Mouse (Mus musculus) G1E (cell line): Measurements from ENCODE around the gene Gm13030. TPM values are rescaled to one million over a fixed set of nuclear protein-coding genes. Genes with fewer than 3 reads are reported as not detected.

ENCODE experiments used
- ATAC-seq: 2 replicates; pipeline ENCODE4 v1.8.0; 2016; ENCODE audit warnings: mild to moderate bottlenecking; ENCODE audit not compliant: insufficient number of reproducible peaks, poor library complexity, low FRiP score, severe bottlenecking; ENCODE audit errors: extremely low read depth
- DNase-seq: peaks from one replicate; pipeline ENCODE4 v3.0.0; 2012; ENCODE audit warnings: low spot score
- H3K27me3 ChIP-seq: 2 replicates; pipeline ENCODE4 v1.6.1; 2012; ENCODE audit warnings: mild to moderate bottlenecking, low read length, inconsistent platforms; ENCODE audit not compliant: insufficient read depth
- H3K36me3 ChIP-seq: replicated peaks from 2 replicates; pipeline ENCODE3; 2012; ENCODE audit warnings: mild to moderate bottlenecking, inconsistent platforms
- H3K4me1 ChIP-seq: 2 replicates; pipeline ENCODE4 v1.6.1; 2012; ENCODE audit warnings: low read depth, low read length, inconsistent platforms, mixed read lengths; ENCODE audit not compliant: insufficient read depth
- H3K4me3 ChIP-seq: 2 replicates; pipeline ENCODE4 v1.5.1; 2012; ENCODE audit warnings: low read depth, mild to moderate bottlenecking, inconsistent platforms, low read length, moderate library complexity, mixed read lengths
- H3K9me3 ChIP-seq: replicated peaks from 2 replicates; pipeline ENCODE4 v1.6.1; 2012; ENCODE audit warnings: inconsistent platforms
- CTCF ChIP-seq: IDR thresholded peaks from 2 replicates; pipeline ENCODE4 v1.5.1; 2012; ENCODE audit warnings: low read depth, low read length, inconsistent platforms, mixed read lengths
- GATA1 ChIP-seq: IDR thresholded peaks from 2 replicates; pipeline ENCODE4 v1.6.1; 2012; ENCODE audit warnings: borderline replicate concordance, low read length, inconsistent platforms, mixed read lengths
- GATA2 ChIP-seq: IDR thresholded peaks from 2 replicates; pipeline ENCODE4 v1.6.1; 2012; ENCODE audit warnings: low read depth, low read length, inconsistent platforms, borderline replicate concordance
- POLR2AphosphoS5 ChIP-seq: IDR thresholded peaks from 2 replicates; pipeline ENCODE4 v1.6.1; 2012; ENCODE audit warnings: low read depth, low read length, inconsistent platforms; ENCODE audit not compliant: insufficient replicate concordance
- TAL1 ChIP-seq: conservative IDR thresholded peaks from 2 replicates; pipeline ENCODE4 v1.6.1; 2012; ENCODE audit warnings: low read depth, low read length, inconsistent platforms, mixed read lengths
- polyA plus RNA-seq: library from polyadenylated mRNA; stranded (reverse); fragments of >175 nt; gene quantifications from 2 replicates; pipeline ENCODE4 v1.2.3, GENCODE M21; 2012
- total RNA-seq, 2 experiments: library from RNA; stranded (forward) in 1 of 2; stranded (reverse) in 1 of 2; fragments of 200-1000 nt in 1 of 2; fragments of >200 nt in 1 of 2; fragmentation: Nextera tagmentation in 1 of 2; gene quantifications; 2 replicates each; pipeline ENCODE4 v1.2.3; 2014 to 2017

The Gm13030 gene
- total and polyA plus RNA-seq, 3 experiments = not detected

DNA sequence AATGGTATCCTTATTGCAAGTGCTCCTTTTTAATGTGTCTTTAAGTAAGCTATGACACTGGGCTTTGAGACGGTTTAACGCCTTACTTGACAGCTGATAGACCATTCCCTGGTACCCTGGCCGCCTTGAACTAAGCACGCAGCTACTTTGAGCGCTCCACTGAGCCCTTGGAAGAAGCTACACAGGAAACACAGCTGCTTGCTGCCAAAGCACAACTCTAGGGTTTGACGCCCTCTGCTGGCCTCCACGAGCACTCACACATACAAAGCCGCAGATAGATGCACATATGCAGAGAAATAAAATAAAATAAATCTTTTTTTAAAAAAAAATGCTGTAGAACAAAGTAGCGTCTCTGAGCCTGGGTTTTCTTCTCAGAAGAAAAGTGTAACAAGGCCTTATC, 14.5 kb downstream of the Gm13030 start:
- TF ChIP-seq CTCF (0 out of 2 replicates have a peak, but pooled peaks have one; percentile 22), POLR2AphosphoS5 (no peak)
- Histone ChIP-seq H3K36me3 (peaks cover 20% of the 10 kb centered on the region), H3K4me1 (peaks cover 47% of the 10 kb centered on the region), H3K27me3 (no peaks in the 10 kb centered on the region), H3K9me3 (no peaks in the 10 kb centered on the region), H3K4me3 (no peak overlapping the region)
- ATAC-seq (no peak), DNase-seq (no peak)

DNA sequence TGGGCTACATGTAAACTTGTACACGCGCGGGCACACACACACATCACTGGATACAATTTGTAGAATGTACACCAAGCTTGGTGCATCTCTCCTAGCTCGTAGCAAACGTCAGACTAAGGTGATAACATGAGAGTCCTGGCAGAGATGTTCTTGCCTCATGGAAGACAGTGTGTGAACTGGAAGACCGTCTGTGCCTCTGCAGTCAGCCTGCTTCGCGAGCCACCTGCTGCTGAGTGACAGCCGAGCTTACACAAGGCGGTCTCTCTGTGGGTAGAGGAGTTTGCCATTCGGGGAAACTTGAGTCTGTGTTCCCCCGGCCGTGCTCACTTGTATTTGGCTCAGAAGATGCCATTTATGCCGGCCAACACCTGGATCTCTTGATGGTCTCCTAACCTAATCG, 15.3 kb downstream of the Gm13030 start:
- DNase-seq (no peak), ATAC-seq (no peak)
- Histone ChIP-seq H3K27me3 (no peaks in the 10 kb centered on the region), H3K36me3 (peaks cover 20% of the 10 kb centered on the region), H3K4me3 (peak overlapping the region; percentile 11; the same call in 1 of the 2 replicates), H3K9me3 (no peaks in the 10 kb centered on the region), H3K4me1 (peaks cover 45% of the 10 kb centered on the region)
- TF ChIP-seq TAL1 (no peak), POLR2AphosphoS5 (no peak), GATA2 (no peak), CTCF (no peak), GATA1 (no peak)

DNA sequence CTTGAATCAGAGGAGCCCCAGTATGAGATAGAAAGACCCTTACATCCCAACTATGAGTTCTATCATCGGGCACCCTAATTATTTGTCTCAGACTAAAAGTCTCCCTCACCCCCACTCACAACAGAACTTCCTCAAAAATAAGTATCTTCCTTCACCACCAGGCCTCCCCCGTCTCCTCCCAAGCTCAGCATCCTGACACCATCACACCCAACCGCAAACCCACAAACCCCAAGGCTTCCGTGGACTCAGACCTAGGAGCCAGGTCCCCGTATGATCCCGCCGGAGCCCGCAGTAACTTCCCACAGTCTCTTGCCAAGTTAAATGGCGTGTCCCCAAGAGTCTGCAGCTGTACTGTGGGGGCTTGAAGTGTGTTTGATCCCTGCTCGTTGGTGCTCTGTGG, 16.2 kb downstream of the Gm13030 start:
- H3K9me3 ChIP-seq = no peaks in the 10 kb centered on the region
- peaks cover 20% of the 10 kb centered on the region for H3K36me3 ChIP-seq
- peak; percentile 15 for ATAC-seq
- DNase-seq = no peak
- H3K4me3 ChIP-seq = no peak overlapping the region
- peaks cover 43% of the 10 kb centered on the region for H3K4me1 ChIP-seq
- H3K27me3 ChIP-seq = no peaks in the 10 kb centered on the region
- TF ChIP-seq TAL1 (no peak), GATA1 (no peak), POLR2AphosphoS5 (no peak), CTCF (no peak), GATA2 (no peak)

DNA sequence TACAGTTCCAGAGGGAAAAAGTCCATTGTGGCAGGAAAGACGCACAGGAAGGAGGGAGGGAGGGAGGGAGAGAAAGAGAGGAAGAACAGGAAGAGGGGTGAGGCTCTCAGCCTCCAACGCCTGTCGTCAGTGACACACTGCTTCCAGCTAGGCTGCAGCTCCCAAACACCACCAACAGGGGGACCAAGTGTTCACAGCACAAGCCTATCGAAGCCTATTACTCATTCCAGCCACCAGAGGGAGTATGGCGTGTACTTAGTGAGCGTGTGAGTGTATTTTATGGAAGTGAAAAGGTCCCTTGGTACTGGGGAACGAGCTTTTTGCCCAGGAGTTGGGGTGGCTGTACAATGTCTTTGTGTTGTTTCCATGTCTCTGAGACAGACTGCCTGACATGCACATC, 17.3 kb downstream of the Gm13030 start:
- DNase-seq (peak; percentile 25), ATAC-seq (peak; percentile 73)
- Histone ChIP-seq H3K36me3 (peaks cover 20% of the 10 kb centered on the region), H3K4me3 (no peak overlapping the region), H3K4me1 (peaks cover 43% of the 10 kb centered on the region), H3K27me3 (no peaks in the 10 kb centered on the region), H3K9me3 (no peaks in the 10 kb centered on the region)
- TF ChIP-seq GATA1 (no peak), CTCF (peak; percentile 98), TAL1 (no peak), GATA2 (no peak), POLR2AphosphoS5 (no peak)

DNA sequence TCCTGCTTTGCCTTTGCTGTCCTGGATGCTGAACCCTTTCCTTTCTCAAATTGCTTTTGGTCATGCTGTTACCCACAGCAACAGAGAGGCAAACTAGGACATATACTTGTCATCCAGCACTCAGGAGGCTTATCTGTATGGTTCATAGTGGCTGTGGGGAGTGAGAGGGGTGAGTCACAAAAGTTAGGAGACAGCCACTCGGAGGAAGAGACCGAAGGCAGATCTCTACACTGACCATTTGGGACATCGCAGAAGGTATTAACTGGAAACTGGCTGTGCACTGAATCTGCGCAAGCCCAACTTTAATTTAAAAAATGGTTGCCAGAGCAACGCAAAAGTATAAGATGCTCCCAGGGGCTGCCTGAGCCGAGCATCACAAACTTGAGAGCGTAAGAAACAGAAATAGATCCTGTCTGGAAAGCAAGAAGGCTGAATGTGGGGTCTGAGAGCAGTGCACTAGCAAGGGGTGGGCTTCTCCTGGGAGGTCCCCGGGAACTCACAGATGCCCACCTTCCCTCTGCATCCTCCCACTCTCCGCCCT, 18.6 kb downstream of the Gm13030 start:
- Histone ChIP-seq H3K27me3 (no peaks in the 10 kb centered on the region), H3K9me3 (no peaks in the 10 kb centered on the region), H3K4me1 (peaks cover 40% of the 10 kb centered on the region), H3K36me3 (peaks cover 17% of the 10 kb centered on the region), H3K4me3 (no peak overlapping the region)
- DNase-seq (no peak), ATAC-seq (no peak)
- no peak for TF ChIP-seq CTCF
- TF ChIP-seq GATA1 = no peak
- no peak for TF ChIP-seq GATA2
- no peak for TF ChIP-seq POLR2AphosphoS5
- no peak for TF ChIP-seq TAL1

DNA sequence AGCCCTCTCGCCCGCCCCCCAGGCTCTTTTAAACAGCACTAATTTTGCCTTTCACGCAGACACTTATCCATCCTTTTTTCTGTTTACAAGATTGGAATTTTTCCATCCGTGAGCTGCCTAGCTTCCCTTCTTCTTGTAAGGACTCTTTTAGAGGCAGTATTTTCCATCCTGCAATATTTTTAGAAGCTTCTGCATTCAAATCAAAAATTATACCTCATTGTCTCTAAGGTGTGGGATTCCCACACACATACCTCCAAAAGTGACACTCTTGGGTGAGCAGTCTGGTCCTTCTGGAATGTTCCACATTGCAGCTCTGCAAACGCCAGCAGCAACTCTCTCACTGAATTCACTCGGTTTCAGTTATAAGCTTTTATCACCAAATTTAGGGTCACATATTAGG, 20.8 kb downstream of the Gm13030 start:
- Histone ChIP-seq H3K4me3 (no peak overlapping the region), H3K27me3 (no peaks in the 10 kb centered on the region), H3K36me3 (peaks cover 9% of the 10 kb centered on the region), H3K4me1 (peaks cover 22% of the 10 kb centered on the region), H3K9me3 (no peaks in the 10 kb centered on the region)
- DNase-seq = no peak
- no peak for TF ChIP-seq POLR2AphosphoS5
- no peak for TF ChIP-seq GATA2
- no peak for TF ChIP-seq TAL1
- no peak for TF ChIP-seq CTCF
- no peak for TF ChIP-seq GATA1
- no peak for ATAC-seq

DNA sequence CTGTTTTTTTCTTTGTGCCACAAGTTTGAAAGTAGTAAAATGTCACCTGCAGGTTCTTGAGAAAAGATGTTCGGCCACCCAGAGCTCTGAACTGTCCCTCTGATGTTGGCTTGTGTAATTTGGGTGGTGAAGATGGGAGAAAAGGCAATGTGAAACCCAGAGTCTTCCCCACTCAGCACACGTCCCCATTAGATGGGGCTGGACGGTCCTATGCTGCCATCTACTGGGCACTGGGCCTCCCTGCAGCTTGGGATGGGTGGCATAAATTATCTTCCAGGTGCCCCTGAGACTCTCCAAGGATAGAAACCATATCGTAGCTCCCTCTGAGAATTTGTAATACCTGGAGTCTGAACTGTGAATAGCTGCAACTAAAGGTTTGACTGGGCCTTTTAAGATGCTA, 22.3 kb downstream of the Gm13030 start:
- no peaks in the 10 kb centered on the region for H3K9me3 ChIP-seq
- TF ChIP-seq GATA2 (no peak), CTCF (peak; percentile 99)
- peaks cover 9% of the 10 kb centered on the region for H3K4me1 ChIP-seq
- H3K27me3 ChIP-seq = no peaks in the 10 kb centered on the region
- DNase-seq = peak; percentile 59
- H3K36me3 ChIP-seq = peaks cover 9% of the 10 kb centered on the region
- ATAC-seq = peak; percentile 47
- no peak overlapping the region for H3K4me3 ChIP-seq
